Mouse (Mus musculus) fat pad, adult 2 months (tissue): ENCODE measurements around the gene Apbb2.

Experiments
- DNase-seq: peaks from one replicate; pipeline ENCODE4 v3.0.0-alpha.2; 2011; ENCODE audit warnings: low read depth, low spot score; ENCODE audit errors: extremely low read depth

Gene Apbb2

DNA sequence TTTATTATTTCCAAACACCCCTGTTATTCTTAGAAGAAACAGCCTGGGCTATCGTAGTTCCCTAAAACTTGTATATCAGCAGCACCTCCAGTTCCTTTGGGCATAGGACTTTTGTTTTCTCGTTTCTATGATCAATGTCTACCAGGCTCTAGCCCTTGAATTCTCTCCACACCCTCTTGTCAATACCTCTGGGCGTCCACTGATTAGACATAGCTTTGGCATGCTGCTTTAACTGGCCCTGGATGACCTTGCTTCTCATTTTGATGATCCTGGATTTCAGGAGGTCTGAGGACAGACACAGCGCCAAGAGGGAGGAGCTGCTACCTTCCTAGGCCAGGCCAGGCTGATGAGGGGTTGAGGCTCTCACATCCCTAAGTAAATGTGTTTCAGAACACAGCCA is 196.6 kb downstream of the Apbb2 start:
- DNase-seq, result no peak

DNA sequence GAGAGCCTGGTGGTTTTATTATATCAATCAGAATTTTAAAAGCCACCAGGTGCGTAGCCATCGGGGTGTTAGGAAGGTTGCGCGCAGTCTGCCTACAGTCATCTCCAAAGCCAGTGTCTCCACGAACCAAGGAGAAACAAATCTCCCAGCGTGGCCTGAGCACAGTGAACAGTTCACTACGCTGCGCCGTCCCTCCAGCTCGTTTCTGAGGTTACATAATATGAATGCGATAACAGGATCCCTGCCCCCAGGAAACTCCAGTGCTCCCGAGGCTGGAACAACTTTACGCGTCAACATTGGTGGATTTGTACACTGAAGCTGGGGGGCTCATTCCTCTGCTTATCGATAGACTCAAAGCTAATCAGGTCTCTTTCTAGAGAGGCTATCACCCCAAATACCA is 197.4 kb downstream of the Apbb2 start:
- DNase-seq, result no peak

DNA sequence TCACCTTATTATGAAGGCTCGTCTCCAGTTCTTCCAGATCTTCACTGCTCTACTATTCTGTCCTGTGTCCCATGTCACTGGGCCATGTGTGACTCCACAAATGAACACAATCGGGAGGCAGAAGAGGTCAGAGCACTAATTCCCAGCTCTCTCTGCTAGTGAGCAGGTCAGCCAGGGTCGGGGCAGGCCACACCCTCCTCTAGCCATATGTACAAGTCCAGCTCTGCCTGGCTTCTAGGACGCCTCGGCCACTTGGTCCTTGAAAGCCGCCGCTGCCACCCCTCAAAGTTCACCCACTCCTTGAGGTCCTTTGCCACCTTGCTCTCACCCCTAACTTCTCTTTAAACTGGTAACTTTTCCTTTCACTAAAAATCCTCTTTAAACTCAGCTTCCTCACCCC is 198.6 kb downstream of the Apbb2 start:
- DNase-seq, result no peak

DNA sequence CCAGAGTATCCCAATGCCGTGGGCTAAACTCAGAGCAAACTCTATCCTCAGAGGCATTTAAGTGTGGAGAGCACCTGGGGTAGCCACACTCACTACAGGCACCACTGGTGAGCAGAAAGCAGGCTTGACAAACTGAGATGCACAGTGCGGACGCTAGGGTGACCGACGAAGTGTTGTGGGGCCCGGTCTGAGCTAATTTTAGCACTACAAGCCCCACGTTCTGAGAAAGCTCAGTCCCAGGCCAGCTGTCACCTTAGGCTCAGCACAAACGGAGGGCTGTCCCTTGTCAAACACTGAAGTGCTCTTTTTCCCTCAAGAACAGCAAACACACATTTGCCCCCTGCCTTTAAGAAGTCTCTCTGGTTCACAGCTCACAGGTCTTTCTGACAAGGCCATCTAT is 201.3 kb downstream of the Apbb2 start:
- DNase-seq, result no peak

GRCm38 (mm10) chr5:66415700-66416543 is 202.7 kb downstream of the Apbb2 start:
- no peak for DNase-seq

- no peak for DNase-seq
Measured at GRCm38 (mm10) chr5:66415033-66415697, 203.4 kb downstream of the Apbb2 start.

GRCm38 (mm10) chr5:66413402-66413801 is 205.2 kb downstream of the Apbb2 start:
- no peak for DNase-seq

GRCm38 (mm10) chr5:66412821-66413220 is 205.8 kb downstream of the Apbb2 start:
- no peak for DNase-seq

- DNase-seq, result no peak
Measured at GRCm38 (mm10) chr5:66408546-66408945, 210.0 kb downstream of the Apbb2 start.

DNA sequence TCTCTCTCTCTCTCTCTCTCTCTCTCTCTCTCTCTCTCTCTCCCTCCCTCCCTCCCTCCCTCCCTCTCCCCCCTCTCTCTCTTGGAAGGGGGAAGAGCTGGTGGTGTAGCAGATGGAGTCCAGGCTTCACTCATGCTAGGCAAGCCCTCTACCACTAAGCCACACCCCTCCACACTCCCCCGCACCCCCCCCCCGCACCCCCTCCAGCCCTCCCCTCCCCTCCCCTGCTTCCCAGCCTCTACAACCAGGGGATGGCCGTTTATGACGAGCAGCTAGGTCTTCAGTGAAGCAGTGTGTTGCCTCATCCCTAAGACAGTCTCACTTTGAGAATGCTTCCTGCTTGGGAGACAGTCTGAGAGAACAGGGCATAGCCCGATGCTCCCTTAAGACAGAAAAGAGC is 210.6 kb downstream of the Apbb2 start:
- DNase-seq, result no peak

GRCm38 (mm10) chr5:66406431-66406830 is 212.2 kb downstream of the Apbb2 start:
- DNase-seq, result no peak

DNA sequence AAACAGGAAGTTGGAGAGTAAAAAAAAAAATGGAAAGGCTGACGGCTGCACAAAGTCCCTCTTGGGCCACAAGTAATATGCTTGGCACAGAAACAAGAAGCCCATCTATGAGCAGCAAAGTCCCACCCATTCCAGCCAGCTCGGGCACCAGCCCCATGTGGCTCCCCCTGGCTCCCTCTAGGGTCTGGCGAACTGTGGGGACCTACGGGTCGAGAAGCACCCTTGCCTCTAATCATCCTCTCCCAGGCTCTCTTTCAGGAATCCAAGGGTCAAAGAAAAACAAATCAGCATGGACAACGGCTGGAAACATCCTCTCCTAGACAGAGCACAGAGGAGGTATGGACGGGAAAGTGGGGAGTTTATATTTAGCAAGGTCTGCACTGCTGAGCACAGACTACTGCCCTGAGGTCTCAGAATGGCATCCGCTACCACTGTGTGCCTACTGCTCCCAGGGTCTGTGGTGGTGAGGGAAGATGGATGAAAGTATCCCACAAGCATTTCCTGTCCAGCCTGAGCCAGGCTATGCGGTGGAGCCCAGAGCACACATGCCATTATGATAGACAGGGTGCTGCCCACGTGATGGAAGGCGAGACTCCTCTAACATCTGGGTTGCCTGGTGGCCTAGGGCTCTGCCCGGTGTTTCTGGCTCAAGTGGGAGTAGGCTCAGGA is 212.7 kb downstream of the Apbb2 start:
- DNase-seq, result no peak

GRCm38 (mm10) chr5:66405305-66405704 is 213.3 kb downstream of the Apbb2 start:
- no peak for DNase-seq

DNA sequence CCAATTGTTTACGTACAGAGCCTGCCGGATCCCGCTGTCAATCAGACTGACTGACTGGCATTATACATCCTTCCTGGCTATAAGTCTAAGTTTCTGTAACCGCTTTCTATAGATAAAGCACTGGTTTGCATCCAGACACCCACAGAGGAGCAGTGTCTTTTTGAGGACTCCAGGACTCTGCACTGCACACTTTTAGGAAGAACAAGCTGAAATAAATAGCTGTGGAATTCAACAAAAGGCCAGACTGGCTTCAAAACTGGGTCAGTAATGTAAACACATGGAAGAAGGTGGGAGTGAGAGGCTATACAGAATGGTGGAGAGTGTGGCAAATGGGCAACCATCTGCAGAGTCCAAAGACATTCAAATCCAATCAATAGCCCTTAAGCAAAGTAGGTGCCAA is 218.0 kb downstream of the Apbb2 start:
- DNase-seq, result no peak

DNA sequence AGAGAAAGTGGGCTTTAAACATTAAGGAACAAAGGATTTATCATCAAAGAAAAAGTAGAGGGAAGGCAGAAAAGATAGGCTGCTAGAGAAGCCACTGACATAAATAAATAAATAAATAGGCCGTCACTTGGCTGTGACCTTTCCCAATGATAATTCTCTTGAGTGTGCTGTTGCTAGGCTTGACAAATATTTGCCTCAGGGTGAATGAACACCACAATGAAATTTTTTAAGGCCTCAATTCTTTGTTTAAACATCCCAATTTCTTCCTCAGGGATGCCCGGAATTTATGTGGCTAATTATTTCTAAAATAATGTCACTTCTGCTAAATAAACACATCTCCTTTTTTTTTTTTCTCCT is 219.3 kb downstream of the Apbb2 start:
- DNase-seq, result no peak

- DNase-seq, result no peak
Measured at GRCm38 (mm10) chr5:66398530-66399263, 219.9 kb downstream of the Apbb2 start.

GRCm38 (mm10) chr5:66393767-66394446 is 224.7 kb downstream of the Apbb2 start:
- no peak for DNase-seq

DNA sequence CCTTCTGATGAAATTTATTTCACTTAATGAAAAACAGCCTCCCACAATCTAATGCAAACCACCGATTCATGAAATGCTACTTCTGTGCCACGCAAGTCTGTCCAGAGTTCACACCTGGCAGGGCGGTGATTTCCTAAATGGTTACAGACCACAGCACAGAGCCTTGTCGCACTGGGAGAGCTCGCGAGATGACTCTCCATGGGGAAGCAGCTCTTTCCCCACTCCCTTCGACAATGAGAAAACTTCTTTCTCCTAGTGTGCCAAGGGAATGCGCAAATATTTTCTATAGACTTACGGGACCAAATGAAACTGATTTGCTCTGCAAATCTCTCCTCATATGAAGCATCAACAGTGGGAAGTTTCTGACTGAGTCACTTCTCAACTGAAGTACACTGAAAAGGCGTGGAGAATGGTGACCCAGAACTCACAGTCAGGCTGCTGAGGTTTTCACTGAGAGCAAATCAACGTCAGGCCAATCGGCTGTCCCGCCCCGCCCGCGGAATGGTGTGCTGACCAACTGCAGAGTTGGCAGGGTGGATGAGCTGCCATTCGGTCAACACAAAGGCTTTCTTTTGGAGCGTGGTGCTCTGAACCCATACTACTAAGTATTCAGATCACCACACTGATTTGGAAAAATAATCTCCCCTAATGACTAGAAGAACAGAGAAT is 225.6 kb downstream of the Apbb2 start:
- no peak for DNase-seq

DNA sequence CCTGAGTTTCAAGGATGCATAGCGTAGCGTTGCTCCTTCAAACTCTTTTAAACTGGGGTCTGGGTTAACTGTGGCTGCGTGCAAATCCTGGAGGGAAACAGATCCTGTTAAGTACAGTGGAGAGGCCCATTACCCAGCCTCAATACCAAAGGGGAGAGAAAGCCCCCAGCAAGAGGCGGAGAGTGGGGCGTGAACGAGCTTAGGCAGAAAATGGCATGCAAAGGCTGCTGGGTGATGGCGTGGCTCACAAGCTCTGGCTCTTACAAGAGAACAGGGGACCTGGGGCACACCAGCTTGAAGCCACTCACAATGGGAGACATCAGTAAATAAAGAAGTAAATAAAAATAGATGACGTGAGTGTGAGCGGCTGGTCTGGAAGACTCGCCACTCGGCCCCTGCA is 226.8 kb downstream of the Apbb2 start:
- no peak for DNase-seq

DNA sequence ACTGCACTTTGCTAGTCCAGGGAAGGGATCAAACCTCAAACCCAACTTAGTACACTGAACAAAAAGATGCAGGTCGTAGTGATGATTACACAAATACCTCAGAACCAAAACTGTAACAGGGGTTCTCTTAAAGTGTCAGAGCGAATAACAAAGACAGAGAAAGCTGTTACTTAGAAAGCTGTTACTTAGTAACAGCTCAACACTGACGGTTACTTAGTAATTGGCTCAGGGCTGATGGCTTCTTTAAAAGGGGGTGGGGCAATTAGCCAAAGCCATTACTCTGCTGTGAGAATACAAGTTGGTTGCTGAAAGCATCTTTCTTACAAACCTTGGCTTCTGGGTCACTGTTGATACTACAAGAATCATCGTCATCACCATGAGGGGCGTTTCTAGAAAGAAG is 227.3 kb downstream of the Apbb2 start:
- no peak for DNase-seq
